Mouse (Mus musculus): ENCODE measurements around the gene Dcaf4. TPM values are rescaled to one million over a fixed set of nuclear protein-coding genes. Genes with fewer than 3 reads are reported as not detected.

Gene Dcaf4
- polyA plus RNA-seq, 1 experiment from 2014 or later = 31.5 TPM

DNA sequence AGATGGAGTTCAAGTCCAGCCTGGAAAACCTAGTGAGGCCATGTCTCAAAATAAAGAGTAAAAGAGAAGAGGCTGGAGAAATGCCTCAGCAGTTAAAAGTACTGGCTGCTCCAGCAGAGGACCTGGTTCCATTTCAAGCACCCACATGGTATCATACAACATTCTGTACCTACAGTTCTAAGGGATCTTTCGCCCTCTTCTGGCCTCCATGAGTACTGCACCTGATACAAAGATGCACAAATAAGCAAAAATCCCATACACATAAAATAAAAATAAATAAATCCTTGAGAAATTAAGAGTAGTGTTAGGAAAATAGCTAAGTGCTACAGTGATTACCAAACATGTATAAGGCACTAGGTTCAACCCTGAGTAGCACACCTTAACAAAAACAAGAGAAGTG, 28.7 kb upstream of the Dcaf4 start:
- no peak overlapping the region for H3K27ac ChIP-seq (ENCODE audit: low read depth)
- peaks cover 3% of the 10 kb centered on the region; the same call in 1 of the 2 replicates for H3K9me3 ChIP-seq (ENCODE audit: control insufficient read depth, low read length)
- no peak overlapping the region for H3K4me3 ChIP-seq (ENCODE audit: low read depth, low read length)
- H3K9ac ChIP-seq (ENCODE audit: low read length) = no peak overlapping the region
- no peak overlapping the region for H3K4me2 ChIP-seq (ENCODE audit: low read length)
- 65% methylated on average over 1 of the region's 1 CpGs for WGBS
- H3K36me3 ChIP-seq (ENCODE audit: control insufficient read depth, insufficient read depth, low read length) = no peaks in the 10 kb centered on the region
- H3K4me1 ChIP-seq (replicated peaks; ENCODE audit: control insufficient read depth, insufficient read depth, low read length) = no peaks in the 10 kb centered on the region
- no peaks in the 10 kb centered on the region for H3K27me3 ChIP-seq (replicated peaks; ENCODE audit: control insufficient read depth, insufficient read depth, low read length)
- ATAC-seq (replicated peaks; ENCODE audit: low FRiP score, low TSS enrichment, low read depth) (no peak), DNase-seq (ENCODE audit: low spot score) (no peak)

DNA sequence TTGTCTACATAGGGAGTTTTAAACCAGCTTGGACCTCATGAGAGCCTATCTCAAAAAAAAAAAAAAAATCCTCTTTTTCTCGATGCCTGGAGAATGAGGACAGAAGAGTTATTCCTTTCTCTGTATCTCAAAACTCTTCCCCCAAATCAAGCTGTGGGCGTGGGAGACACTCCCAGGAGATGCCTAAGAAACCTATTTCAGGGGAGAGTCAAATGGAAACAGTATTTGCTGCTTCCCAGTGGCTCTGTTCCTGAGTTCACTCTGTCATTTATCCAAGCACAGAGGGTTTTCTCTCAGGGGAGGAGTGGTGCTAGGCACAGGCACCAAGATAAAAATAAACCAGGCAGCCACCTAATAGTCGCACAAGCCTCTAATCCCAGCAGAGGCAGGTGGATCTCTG, 27.5 kb upstream of the Dcaf4 start:
- H3K9ac ChIP-seq (ENCODE audit: low read length) = no peak overlapping the region
- ATAC-seq (replicated peaks; ENCODE audit: low FRiP score, low TSS enrichment, low read depth) (no peak), DNase-seq (ENCODE audit: low spot score) (no peak)
- no peak overlapping the region for H3K4me3 ChIP-seq (ENCODE audit: low read depth, low read length)
- no peaks in the 10 kb centered on the region for H3K4me1 ChIP-seq (replicated peaks; ENCODE audit: control insufficient read depth, insufficient read depth, low read length)
- H3K27me3 ChIP-seq (replicated peaks; ENCODE audit: control insufficient read depth, insufficient read depth, low read length) = no peaks in the 10 kb centered on the region
- no peak overlapping the region for H3K27ac ChIP-seq (ENCODE audit: low read depth)
- peaks cover 3% of the 10 kb centered on the region; the same call in 1 of the 2 replicates for H3K9me3 ChIP-seq (ENCODE audit: control insufficient read depth, low read length)
- WGBS = 72% methylated on average over 3 of the region's 3 CpGs
- H3K36me3 ChIP-seq (ENCODE audit: control insufficient read depth, insufficient read depth, low read length) = no peaks in the 10 kb centered on the region
- H3K4me2 ChIP-seq (ENCODE audit: low read length) = no peak overlapping the region

DNA sequence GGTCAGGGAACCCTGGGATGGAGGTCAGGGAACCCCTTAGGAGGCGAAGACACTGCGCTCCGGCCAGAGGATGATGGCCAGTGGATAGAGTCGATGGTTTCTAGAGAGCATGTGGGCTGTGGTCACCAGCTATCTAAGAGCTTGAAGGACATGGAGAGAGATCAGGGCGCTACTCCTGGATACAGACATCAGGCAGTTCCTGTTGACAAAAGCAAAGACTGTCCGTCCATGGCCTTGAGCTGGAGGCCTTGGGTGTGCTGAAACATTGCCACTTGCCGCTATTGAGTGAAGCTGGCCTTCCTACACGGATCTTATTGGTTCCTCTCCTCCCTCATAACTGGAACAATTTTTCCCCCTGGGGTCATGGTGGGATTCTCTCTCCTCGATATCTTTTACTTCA, 26.1 kb upstream of the Dcaf4 start:
- ATAC-seq (replicated peaks; ENCODE audit: low FRiP score, low TSS enrichment, low read depth) (no peak), DNase-seq (ENCODE audit: low spot score) (no peak)
- 85% methylated on average over 9 of the region's 9 CpGs for WGBS
- no peaks in the 10 kb centered on the region for H3K4me1 ChIP-seq (replicated peaks; ENCODE audit: control insufficient read depth, insufficient read depth, low read length)
- H3K27me3 ChIP-seq (replicated peaks; ENCODE audit: control insufficient read depth, insufficient read depth, low read length) = no peaks in the 10 kb centered on the region
- H3K4me3 ChIP-seq (ENCODE audit: low read depth, low read length) = no peak overlapping the region
- H3K9ac ChIP-seq (ENCODE audit: low read length) = no peak overlapping the region
- no peak overlapping the region for H3K27ac ChIP-seq (ENCODE audit: low read depth)
- H3K4me2 ChIP-seq (ENCODE audit: low read length) = no peak overlapping the region
- no peaks in the 10 kb centered on the region for H3K36me3 ChIP-seq (ENCODE audit: control insufficient read depth, insufficient read depth, low read length)
- H3K9me3 ChIP-seq (ENCODE audit: control insufficient read depth, low read length) = peaks cover 3% of the 10 kb centered on the region; the same call in 1 of the 2 replicates

GRCm38 (mm10) chr12:83495248-83495960, 24.9 kb upstream of the Dcaf4 start:
- Histone ChIP-seq H3K27me3 (replicated peaks; ENCODE audit: control insufficient read depth, insufficient read depth, low read length) (no peaks in the 10 kb centered on the region), H3K27ac (ENCODE audit: low read depth) (no peak overlapping the region), H3K4me2 (ENCODE audit: low read length) (no peak overlapping the region), H3K36me3 (ENCODE audit: control insufficient read depth, insufficient read depth, low read length) (no peaks in the 10 kb centered on the region), H3K4me3 (ENCODE audit: low read depth, low read length) (no peak overlapping the region), H3K4me1 (replicated peaks; ENCODE audit: control insufficient read depth, insufficient read depth, low read length) (no peaks in the 10 kb centered on the region), H3K9me3 (ENCODE audit: control insufficient read depth, low read length) (peaks cover 3% of the 10 kb centered on the region; the same call in 1 of the 2 replicates), H3K9ac (ENCODE audit: low read length) (no peak overlapping the region)
- no peak for ATAC-seq (replicated peaks; ENCODE audit: low FRiP score, low TSS enrichment, low read depth)
- WGBS = 67% methylated on average over 4 of the region's 4 CpGs
- no peak for DNase-seq (ENCODE audit: low spot score)

DNA sequence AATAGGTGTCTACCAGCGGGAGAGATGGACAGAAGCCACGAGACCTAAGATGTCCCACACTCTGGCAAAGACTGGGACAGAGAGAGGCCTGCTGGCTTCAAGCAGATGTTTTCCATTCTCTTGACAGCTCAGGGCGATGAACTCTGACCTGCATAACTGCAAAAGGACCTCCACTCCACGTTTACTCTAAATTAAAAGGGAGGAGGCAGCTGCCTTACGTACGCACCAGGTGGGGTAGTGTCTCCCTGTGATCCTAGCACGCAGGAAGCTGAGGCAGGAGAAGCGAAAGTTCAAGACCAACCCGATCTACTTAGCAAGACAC, 24.3 kb upstream of the Dcaf4 start:
- Histone ChIP-seq H3K4me3 (ENCODE audit: low read depth, low read length) (no peak overlapping the region), H3K9me3 (ENCODE audit: control insufficient read depth, low read length) (peaks cover 3% of the 10 kb centered on the region; the same call in 1 of the 2 replicates), H3K9ac (ENCODE audit: low read length) (no peak overlapping the region), H3K36me3 (ENCODE audit: control insufficient read depth, insufficient read depth, low read length) (no peaks in the 10 kb centered on the region), H3K4me1 (replicated peaks; ENCODE audit: control insufficient read depth, insufficient read depth, low read length) (no peaks in the 10 kb centered on the region), H3K27me3 (replicated peaks; ENCODE audit: control insufficient read depth, insufficient read depth, low read length) (no peaks in the 10 kb centered on the region), H3K4me2 (ENCODE audit: low read length) (no peak overlapping the region), H3K27ac (ENCODE audit: low read depth) (no peak overlapping the region)
- ATAC-seq (replicated peaks; ENCODE audit: low FRiP score, low TSS enrichment, low read depth) (no peak), DNase-seq (ENCODE audit: low spot score) (no peak)
- WGBS = 55% methylated on average over 9 of the region's 9 CpGs

- DNase-seq (ENCODE audit: low spot score) (no peak), ATAC-seq (replicated peaks; ENCODE audit: low FRiP score, low TSS enrichment, low read depth) (no peak)
- H3K4me2 ChIP-seq (ENCODE audit: low read length) = no peak overlapping the region
- no peak overlapping the region for H3K9ac ChIP-seq (ENCODE audit: low read length)
- no peaks in the 10 kb centered on the region for H3K36me3 ChIP-seq (ENCODE audit: control insufficient read depth, insufficient read depth, low read length)
- H3K9me3 ChIP-seq (ENCODE audit: control insufficient read depth, low read length) = peaks cover 3% of the 10 kb centered on the region; the same call in 1 of the 2 replicates
- H3K27ac ChIP-seq (ENCODE audit: low read depth) = no peak overlapping the region
- H3K27me3 ChIP-seq (replicated peaks; ENCODE audit: control insufficient read depth, insufficient read depth, low read length) = no peaks in the 10 kb centered on the region
- H3K4me3 ChIP-seq (ENCODE audit: low read depth, low read length) = no peak overlapping the region
- WGBS = 73% methylated on average over 4 of the region's 4 CpGs
- no peaks in the 10 kb centered on the region for H3K4me1 ChIP-seq (replicated peaks; ENCODE audit: control insufficient read depth, insufficient read depth, low read length)
Measured at GRCm38 (mm10) chr12:83496336-83496735, 23.9 kb upstream of the Dcaf4 start.

DNA sequence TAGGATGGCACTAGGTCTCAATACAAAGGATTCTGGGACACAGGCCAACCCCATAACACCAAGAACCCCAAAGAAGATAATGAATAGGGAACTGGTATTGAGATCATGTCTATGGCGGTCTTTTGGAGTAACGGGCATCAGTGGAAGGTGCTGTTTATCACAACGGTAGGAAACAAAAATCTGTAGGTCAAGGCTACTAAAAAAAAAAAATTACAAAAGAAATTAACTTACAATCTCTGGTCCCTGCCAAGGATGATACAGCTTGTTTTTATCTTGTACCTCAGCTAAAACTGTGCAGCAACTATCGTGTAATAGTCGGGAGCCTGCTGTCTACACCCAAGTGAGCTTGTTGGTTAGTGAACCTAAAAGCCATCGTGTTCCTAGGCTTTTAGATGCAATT, 23.5 kb upstream of the Dcaf4 start:
- Histone ChIP-seq H3K4me1 (replicated peaks; ENCODE audit: control insufficient read depth, insufficient read depth, low read length) (no peaks in the 10 kb centered on the region), H3K9ac (ENCODE audit: low read length) (no peak overlapping the region), H3K27me3 (replicated peaks; ENCODE audit: control insufficient read depth, insufficient read depth, low read length) (no peaks in the 10 kb centered on the region), H3K4me3 (ENCODE audit: low read depth, low read length) (no peak overlapping the region), H3K27ac (ENCODE audit: low read depth) (no peak overlapping the region), H3K9me3 (ENCODE audit: control insufficient read depth, low read length) (no peaks in the 10 kb centered on the region), H3K4me2 (ENCODE audit: low read length) (no peak overlapping the region), H3K36me3 (ENCODE audit: control insufficient read depth, insufficient read depth, low read length) (no peaks in the 10 kb centered on the region)
- DNase-seq (ENCODE audit: low spot score) (no peak), ATAC-seq (replicated peaks; ENCODE audit: low FRiP score, low TSS enrichment, low read depth) (no peak)
- WGBS = 91% methylated on average over 6 of the region's 6 CpGs

DNA sequence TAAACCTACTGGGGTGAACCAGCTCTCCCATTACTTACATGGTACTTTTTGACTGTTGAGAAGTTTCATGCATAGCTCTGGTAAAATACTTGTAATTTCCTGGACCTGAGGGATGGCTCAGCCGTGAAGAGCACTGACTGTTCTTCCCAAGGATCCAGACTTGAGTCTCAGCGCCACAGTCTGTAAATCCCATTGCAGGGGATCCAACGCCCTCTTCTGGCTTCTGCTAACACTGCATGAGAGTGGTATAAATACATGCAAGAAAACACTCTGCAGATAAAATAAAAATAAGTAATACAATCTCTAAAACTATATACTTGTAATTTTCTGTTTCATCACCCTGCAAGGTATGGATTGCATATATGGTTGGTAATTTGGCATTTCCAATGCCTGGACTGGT, 22.3 kb upstream of the Dcaf4 start:
- WGBS = 80% methylated on average over 3 of the region's 3 CpGs
- H3K27me3 ChIP-seq (replicated peaks; ENCODE audit: control insufficient read depth, insufficient read depth, low read length) = no peaks in the 10 kb centered on the region

DNA sequence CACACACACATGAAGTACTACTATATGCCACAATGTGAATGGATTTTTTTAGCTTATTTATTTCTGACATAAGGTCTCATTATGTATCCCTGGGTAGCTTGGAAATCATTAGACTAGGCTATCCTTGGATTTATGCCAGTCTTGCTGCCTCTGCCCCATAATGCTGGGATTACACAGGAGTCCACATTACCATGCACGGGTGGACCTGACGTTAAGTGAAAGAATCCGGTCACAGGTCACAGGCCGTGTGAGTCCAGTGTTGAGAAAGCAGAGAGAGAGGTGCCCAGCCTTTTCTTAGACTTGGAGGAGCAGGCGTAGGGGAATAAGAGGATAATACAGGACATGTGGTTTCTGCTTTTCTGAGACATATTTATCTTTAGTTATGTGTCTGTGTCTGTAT, 21.0 kb upstream of the Dcaf4 start:
- H3K4me1 ChIP-seq (replicated peaks; ENCODE audit: control insufficient read depth, insufficient read depth, low read length) = no peaks in the 10 kb centered on the region
- H3K9me3 ChIP-seq (ENCODE audit: control insufficient read depth, low read length) = no peaks in the 10 kb centered on the region
- no peak overlapping the region for H3K4me3 ChIP-seq (ENCODE audit: low read depth, low read length)
- H3K36me3 ChIP-seq (ENCODE audit: control insufficient read depth, insufficient read depth, low read length) = no peaks in the 10 kb centered on the region
- DNase-seq (ENCODE audit: low spot score) = no peak
- H3K27me3 ChIP-seq (replicated peaks; ENCODE audit: control insufficient read depth, insufficient read depth, low read length) = no peaks in the 10 kb centered on the region
- no peak for ATAC-seq (replicated peaks; ENCODE audit: low FRiP score, low TSS enrichment, low read depth)
- WGBS = 77% methylated on average over 5 of the region's 5 CpGs
- H3K4me2 ChIP-seq (ENCODE audit: low read length) = no peak overlapping the region
- H3K9ac ChIP-seq (ENCODE audit: low read length) = no peak overlapping the region
- H3K27ac ChIP-seq (ENCODE audit: low read depth) = no peak overlapping the region

More for the DNA sequence above, 22.3 kb upstream of the Dcaf4 start:
- H3K4me1 ChIP-seq (replicated peaks; ENCODE audit: control insufficient read depth, insufficient read depth, low read length) = no peaks in the 10 kb centered on the region
- H3K9ac ChIP-seq (ENCODE audit: low read length) = no peak overlapping the region
- ATAC-seq (replicated peaks; ENCODE audit: low FRiP score, low TSS enrichment, low read depth) = no peak
- no peaks in the 10 kb centered on the region for H3K36me3 ChIP-seq (ENCODE audit: control insufficient read depth, insufficient read depth, low read length)
- no peak overlapping the region for H3K4me3 ChIP-seq (ENCODE audit: low read depth, low read length)
- no peak overlapping the region for H3K27ac ChIP-seq (ENCODE audit: low read depth)
- no peak for DNase-seq (ENCODE audit: low spot score)
- no peaks in the 10 kb centered on the region for H3K9me3 ChIP-seq (ENCODE audit: control insufficient read depth, low read length)
- H3K4me2 ChIP-seq (ENCODE audit: low read length) = no peak overlapping the region

Data from intestine, embryonic 14.5 days (tissue).